Comparison of ENCODE assay signal across 15 mouse cellular contexts in genomic region chr11:98336245-98337107, GRCm38 (mm10). TPM values are rescaled to one million over a fixed set of nuclear protein-coding genes. Genes with fewer than 3 reads are reported as not detected.
DNase-seq lines count a peak whose midpoint lies in the region; ATAC-seq and TF ChIP-seq lines count a peak whose summit lies in the region.
"Had no signal": no experiment of that assay in that cellular context is flagged by ENCODE, and none has a peak within 500 bp of the region (broad histone marks: within the 10 kb centered on the region; RNA-seq: fewer than 3 reads in every experiment).

No protein-coding gene starts in this region.

- no peak for TF ChIP-seq POLR2A in kidney, adult 2 months (IDR thresholded peaks at IDR 0.05; ENCODE audit: low read depth, low read length)

- H3K27ac ChIP-seq in kidney, adult 2 months (ENCODE audit: insufficient read depth, low read depth, low read length) = no peak overlapping the region
- no peak overlapping the region for H3K27ac ChIP-seq in kidney, embryonic 16.5 days (ENCODE audit: low read length)
- H3K27ac ChIP-seq: embryonic facial prominence, embryonic 10.5 days; liver, embryonic 15.5 days had no signal

- 21% methylated on average over 13 of the region's 13 CpGs for WGBS in kidney, adult 2 months
- 13% methylated on average over 13 of the region's 13 CpGs for WGBS in kidney, embryonic 16.5 days

- no peaks in the 10 kb centered on the region for H3K36me3 ChIP-seq in kidney, adult 2 months (ENCODE audit: control insufficient read depth, insufficient read depth, low read length)
- no peaks in the 10 kb centered on the region for H3K36me3 ChIP-seq in kidney, embryonic 16.5 days (ENCODE audit: insufficient read depth, low read length)
- H3K36me3 ChIP-seq: embryonic facial prominence, embryonic 10.5 days; G1E; liver, embryonic 15.5 days had no signal

- 0 out of 2 replicates have a peak, but pooled peaks cover 2% of the 10 kb centered on the region for H3K27me3 ChIP-seq in kidney, adult 2 months (replicated peaks; ENCODE audit: control insufficient read depth, insufficient read depth, low read length)
- peaks cover 98% of the 10 kb centered on the region for H3K27me3 ChIP-seq in kidney, embryonic 16.5 days (ENCODE audit: insufficient read depth, low read length)

- H3K4me1 ChIP-seq in kidney, adult 2 months (ENCODE audit: control insufficient read depth, insufficient read depth, low read length) = no peaks in the 10 kb centered on the region
- H3K4me1 ChIP-seq in kidney, embryonic 16.5 days (ENCODE audit: insufficient read depth, low read length) = peaks cover 26% of the 10 kb centered on the region

- no peak overlapping the region for H3K9ac ChIP-seq in kidney, embryonic 16.5 days (replicated peaks; ENCODE audit: low read length)
- H3K9ac ChIP-seq: liver, embryonic 15.5 days had no signal

- no peak overlapping the region for H3K4me3 ChIP-seq in kidney, adult 2 months (ENCODE audit: insufficient read depth, low read depth, low read length)
- H3K4me3 ChIP-seq in kidney, embryonic 16.5 days (ENCODE audit: low read length) = no peak overlapping the region
- H3K4me3 ChIP-seq: embryonic facial prominence, embryonic 10.5 days; liver, embryonic 15.5 days had no signal

- H3K4me2 ChIP-seq in kidney, embryonic 16.5 days (replicated peaks; ENCODE audit: low read depth, low read length) = no peak overlapping the region
- H3K4me2 ChIP-seq: liver, embryonic 15.5 days had no signal

- peak; percentile 37 for DNase-seq in kidney, adult 2 months
- DNase-seq in 3T3-L1 (ENCODE audit: low read depth, low spot score) = peak; percentile 35
- DNase-seq in ES-CJ7 (ENCODE audit: low read depth, low spot score) = peak; percentile 69
- DNase-seq in cerebellum, postnatal 36 days = peak; percentile 50 to 52
- DNase-seq in ovary, adult 18-20 months (ENCODE audit: low spot score) = no peak
- no peak for DNase-seq in testis, postnatal 14 days (ENCODE audit: low spot score)
- no peak for DNase-seq in adrenal gland, postnatal 25 days
- DNase-seq: adrenal gland, postnatal 10 days had no signal

- no peak for ATAC-seq in kidney, embryonic 16.5 days (ENCODE audit: low FRiP score, low TSS enrichment)

- no peaks in the 10 kb centered on the region for H3K9me3 ChIP-seq in kidney, embryonic 16.5 days (ENCODE audit: low read length)
- H3K9me3 ChIP-seq: embryonic facial prominence, embryonic 10.5 days; G1E; liver, embryonic 15.5 days had no signal

- peak; percentile 47 for TF ChIP-seq CTCF in kidney, adult 2 months (conservative IDR thresholded peaks at IDR 0.05; ENCODE audit: insufficient read depth, insufficient read length, low read depth, low read length)

RNA-seq across cellular contexts. Expression of gene Neurod2, which starts 7.0 kb away (rescaled TPM):
- polyA plus RNA-seq in kidney, adult 2 months (2012; rRNA removed) = not detected in 2 replicates
- polyA plus RNA-seq in kidney, embryonic 16.5 days (2015; fragmentation: Nextera tagmentation; extraction: Ambion mirVana) = not detected in 2 replicates
- not detected in 2 replicates for total RNA-seq in adrenal gland, postnatal 25 days (2021)
- total RNA-seq: adrenal gland, postnatal 10 days had no signal
- polyA plus RNA-seq: embryonic facial prominence, embryonic 10.5 days; G1E; heart, embryonic 14.5 days; liver, embryonic 15.5 days; testis, adult 2 months had no signal

RNA-seq across cellular contexts. Expression of gene Ppp1r1b, which starts 11.7 kb away (rescaled TPM):
- polyA plus RNA-seq in kidney, adult 2 months (2012; rRNA removed) = 84.7 and 94.6 TPM in 2 replicates
- polyA plus RNA-seq in kidney, embryonic 16.5 days (2015; fragmentation: Nextera tagmentation; extraction: Ambion mirVana) = 5.4 and 5.8 TPM in 2 replicates
- total RNA-seq in adrenal gland, postnatal 25 days (2021) = 0.24 TPM in 1 of 2 replicates, not detected in the other
- total RNA-seq: G1E had no signal
- polyA plus RNA-seq: G1E had no signal

RNA-seq across cellular contexts. Expression of gene Stard3, which starts 21.7 kb away (rescaled TPM):
- polyA plus RNA-seq in kidney, adult 2 months (2012; rRNA removed) = 59.1 and 74.9 TPM in 2 replicates
- 62.0 and 62.4 TPM in 2 replicates for polyA plus RNA-seq in kidney, embryonic 16.5 days (2015; fragmentation: Nextera tagmentation; extraction: Ambion mirVana)
- total RNA-seq in adrenal gland, postnatal 25 days (2021) = 23.6 and 23.9 TPM in 2 replicates

RNA-seq across cellular contexts. Expression of gene Tcap, which starts 47.1 kb away (rescaled TPM):
- polyA plus RNA-seq in kidney, adult 2 months (2012; rRNA removed) = 0.56 and 33.0 TPM in 2 replicates
- polyA plus RNA-seq in kidney, embryonic 16.5 days (2015; fragmentation: Nextera tagmentation; extraction: Ambion mirVana) = 2.4 and 2.7 TPM in 2 replicates
- 0.91 TPM in 1 of 2 replicates, not detected in the other for total RNA-seq in adrenal gland, postnatal 25 days (2021)
- total RNA-seq: G1E had no signal
- polyA plus RNA-seq: embryonic facial prominence, embryonic 10.5 days; G1E; intestine, embryonic 14.5 days; testis, adult 2 months had no signal

RNA-seq across cellular contexts. Expression of gene Pnmt, which starts 49.8 kb away (rescaled TPM):
- polyA plus RNA-seq in kidney, adult 2 months (2012; rRNA removed) = not detected in 2 replicates
- polyA plus RNA-seq in kidney, embryonic 16.5 days (2015; fragmentation: Nextera tagmentation; extraction: Ambion mirVana) = 2.5 and 2.8 TPM in 2 replicates
- 458 and 547 TPM in 2 replicates for total RNA-seq in adrenal gland, postnatal 25 days (2021)
- total RNA-seq: G1E had no signal
- polyA plus RNA-seq: G1E; intestine, embryonic 14.5 days; liver, embryonic 15.5 days had no signal

Comparison
In these comparisons a context has a peak if more than half of its experiments do, and no peak if none do; other contexts are left out.
1. RNA of gene Ppp1r1b, which starts 11.7 kb away (polyA plus RNA-seq): 84.7 to 94.6 TPM in kidney, adult 2 months; 5.4 to 5.8 TPM in kidney, embryonic 16.5 days; every median in the first group is over 10 times any median in the second.
2. DNase-seq: peak in kidney, adult 2 months (single experiment), 3T3-L1 (single experiment), ES-CJ7 (single experiment) and cerebellum, postnatal 36 days (2 of 2); none in ovary, adult 18-20 months (single experiment), testis, postnatal 14 days (single experiment) and adrenal gland, postnatal 25 days (single experiment).